In genomic region chr4:104651761-104652160, GRCm38 (mm10) we compare ENCODE assay signal across 24 mouse cellular contexts.
DNase-seq lines count a peak whose midpoint lies in the region; ATAC-seq and TF ChIP-seq lines count a peak whose summit lies in the region.
"Had no signal": no experiment of that assay in that cellular context is flagged by ENCODE, and none has a peak within 500 bp of the region (broad histone marks: within the 10 kb centered on the region; RNA-seq: fewer than 3 reads in every experiment).

No protein-coding gene starts in this region.

- DNase-seq in frontal cortex, postnatal 36 days (ENCODE audit: low spot score in 2 of 2) = no peak
- peak; percentile 34 for DNase-seq in hindbrain, postnatal 0 days (ENCODE audit: low spot score)
- DNase-seq in hindbrain, embryonic 11.5 days (ENCODE audit: low spot score) = no peak
- DNase-seq in midbrain, embryonic 11.5 days (ENCODE audit: low spot score, missing footprints) = no peak
- DNase-seq in brain, adult 2 months (ENCODE audit: low read depth, low spot score) = peak; percentile 55
- DNase-seq in yolk sac, embryonic 10.5 days (ENCODE audit: low spot score) = no peak
- DNase-seq: adrenal gland, adult 2 months; adrenal gland, postnatal 14 days; B cell, adult 2 months; cerebellum, adult 9-10 months; gastrocnemius, adult 2 months; gastrocnemius, postnatal 14 days; heart, adult 18-20 months; heart, postnatal 14 days; heart, postnatal 4 days had no signal

- TF ChIP-seq CTCF in hindbrain, postnatal 0 days (IDR thresholded peaks at IDR 0.05; ENCODE audit: low read depth) = no peak

- no peaks in the 10 kb centered on the region for H3K36me3 ChIP-seq in hindbrain, postnatal 0 days (ENCODE audit: insufficient read depth, low read length)
- H3K36me3 ChIP-seq in hindbrain, embryonic 11.5 days (ENCODE audit: control insufficient read depth, insufficient read depth, low read length) = no peaks in the 10 kb centered on the region
- no peaks in the 10 kb centered on the region for H3K36me3 ChIP-seq in midbrain, embryonic 16.5 days (ENCODE audit: control insufficient read depth, insufficient read depth, low read length)
- no peaks in the 10 kb centered on the region for H3K36me3 ChIP-seq in midbrain, embryonic 11.5 days (ENCODE audit: control insufficient read depth, insufficient read depth, low read length)
- H3K36me3 ChIP-seq: forebrain, embryonic 10.5 days; G1E; heart, embryonic 13.5 days; hindbrain, embryonic 13.5 days had no signal

- H3K4me2 ChIP-seq in hindbrain, postnatal 0 days (ENCODE audit: low read depth, low read length) = no peak overlapping the region
- no peak overlapping the region for H3K4me2 ChIP-seq in hindbrain, embryonic 11.5 days (replicated peaks; ENCODE audit: low read depth, low read length)
- no peak overlapping the region for H3K4me2 ChIP-seq in midbrain, embryonic 16.5 days (ENCODE audit: low read length)
- no peak overlapping the region for H3K4me2 ChIP-seq in midbrain, embryonic 11.5 days
- H3K4me2 ChIP-seq: forebrain, embryonic 13.5 days; heart, embryonic 13.5 days; hindbrain, embryonic 13.5 days had no signal

- 45% methylated on average over 6 of the region's 6 CpGs for WGBS in hindbrain, postnatal 0 days
- WGBS in hindbrain, embryonic 11.5 days = 77% methylated on average over 6 of the region's 6 CpGs
- 50% methylated on average over 6 of the region's 6 CpGs for WGBS in midbrain, embryonic 16.5 days
- WGBS in midbrain, embryonic 11.5 days = 74% methylated on average over 6 of the region's 6 CpGs

- H3K9ac ChIP-seq in hindbrain, postnatal 0 days (replicated peaks; ENCODE audit: low read length) = no peak overlapping the region
- no peak overlapping the region for H3K9ac ChIP-seq in hindbrain, embryonic 11.5 days (ENCODE audit: low read depth, low read length)
- H3K9ac ChIP-seq in midbrain, embryonic 16.5 days (ENCODE audit: low read depth, low read length) = no peak overlapping the region
- no peak overlapping the region for H3K9ac ChIP-seq in midbrain, embryonic 11.5 days (ENCODE audit: low read length)
- H3K9ac ChIP-seq: forebrain, embryonic 13.5 days; heart, embryonic 13.5 days; hindbrain, embryonic 13.5 days had no signal

- H3K27me3 ChIP-seq in hindbrain, postnatal 0 days (ENCODE audit: insufficient read depth, low read length) = no peaks in the 10 kb centered on the region
- no peaks in the 10 kb centered on the region for H3K27me3 ChIP-seq in hindbrain, embryonic 11.5 days (ENCODE audit: control insufficient read depth, insufficient read depth, low read length)
- H3K27me3 ChIP-seq in midbrain, embryonic 16.5 days (ENCODE audit: control insufficient read depth, insufficient read depth, low read depth, low read length) = no peaks in the 10 kb centered on the region
- H3K27me3 ChIP-seq in midbrain, embryonic 11.5 days (ENCODE audit: control insufficient read depth, insufficient read depth, low read length) = no peaks in the 10 kb centered on the region
- H3K27me3 ChIP-seq: CH12.LX; forebrain, embryonic 13.5 days; heart, embryonic 13.5 days; hindbrain, embryonic 13.5 days had no signal

- ATAC-seq in frontal cortex, adult (ENCODE audit: low TSS enrichment) = 0 out of 2 replicates have a peak, but pooled peaks have one; percentile 14
- ATAC-seq in hindbrain, postnatal 0 days = 0 out of 2 replicates have a peak, but pooled peaks have one; percentile 49
- no peak for ATAC-seq in hindbrain, embryonic 11.5 days (ENCODE audit: low FRiP score)
- 0 out of 2 replicates have a peak, but pooled peaks have one; percentile 28 for ATAC-seq in midbrain, embryonic 16.5 days
- no peak for ATAC-seq in midbrain, embryonic 11.5 days (ENCODE audit: low FRiP score)
- ATAC-seq: forebrain, embryonic 13.5 days; intestine, postnatal 0 days had no signal

- no peaks in the 10 kb centered on the region; the same call in 1 of the 2 replicates for H3K4me1 ChIP-seq in hindbrain, postnatal 0 days (ENCODE audit: insufficient read depth, low read length)
- no peaks in the 10 kb centered on the region for H3K4me1 ChIP-seq in hindbrain, embryonic 11.5 days (replicated peaks; ENCODE audit: control insufficient read depth, insufficient read depth, low read length)
- H3K4me1 ChIP-seq in midbrain, embryonic 16.5 days (ENCODE audit: control insufficient read depth, insufficient read depth, low read length) = 0 out of 2 replicates have a peak, but pooled peaks cover 5% of the 10 kb centered on the region
- H3K4me1 ChIP-seq in midbrain, embryonic 11.5 days (ENCODE audit: control insufficient read depth, insufficient read depth, low read length) = no peaks in the 10 kb centered on the region

- no peaks in the 10 kb centered on the region for H3K9me3 ChIP-seq in hindbrain, postnatal 0 days (ENCODE audit: low read length)
- no peaks in the 10 kb centered on the region for H3K9me3 ChIP-seq in hindbrain, embryonic 11.5 days (ENCODE audit: control insufficient read depth, low read length)
- H3K9me3 ChIP-seq in midbrain, embryonic 16.5 days (replicated peaks; ENCODE audit: control insufficient read depth, low read length, poor library complexity, severe bottlenecking) = no peaks in the 10 kb centered on the region
- H3K9me3 ChIP-seq in midbrain, embryonic 11.5 days (ENCODE audit: control insufficient read depth, low read length) = no peaks in the 10 kb centered on the region
- H3K9me3 ChIP-seq: forebrain, embryonic 10.5 days; forebrain, embryonic 13.5 days; heart, embryonic 13.5 days; hindbrain, embryonic 13.5 days had no signal

- peak overlapping the region; percentile 36; the same call in 1 of the 2 replicates for H3K27ac ChIP-seq in hindbrain, postnatal 0 days
- no peak overlapping the region for H3K27ac ChIP-seq in hindbrain, embryonic 11.5 days (ENCODE audit: low read depth, low read length)
- peak overlapping the region; percentile 38; the same call in 1 of the 2 replicates for H3K27ac ChIP-seq in midbrain, embryonic 16.5 days (ENCODE audit: low read length)
- H3K27ac ChIP-seq in midbrain, embryonic 11.5 days (ENCODE audit: low read depth, low read length) = no peak overlapping the region
- H3K27ac ChIP-seq: forebrain, embryonic 10.5 days; forebrain, embryonic 13.5 days; gastrocnemius, adult 2 months; heart, embryonic 13.5 days; hindbrain, embryonic 13.5 days had no signal

- no peak overlapping the region for H3K4me3 ChIP-seq in hindbrain, postnatal 0 days (ENCODE audit: low read length)
- no peak overlapping the region for H3K4me3 ChIP-seq in hindbrain, embryonic 11.5 days (ENCODE audit: low read depth, low read length)
- no peak overlapping the region for H3K4me3 ChIP-seq in midbrain, embryonic 16.5 days (ENCODE audit: low read depth, low read length)
- H3K4me3 ChIP-seq in midbrain, embryonic 11.5 days (ENCODE audit: low read depth, low read length) = no peak overlapping the region
- H3K4me3 ChIP-seq: forebrain, embryonic 10.5 days; forebrain, embryonic 13.5 days; gastrocnemius, adult 2 months; heart, embryonic 13.5 days; hindbrain, embryonic 13.5 days had no signal

Comparison
In these comparisons a context has a peak if more than half of its experiments do, and no peak if none do; other contexts are left out.
1. ATAC-seq: peak in frontal cortex, adult (single experiment), hindbrain, postnatal 0 days (single experiment) and midbrain, embryonic 16.5 days (single experiment); none in hindbrain, embryonic 11.5 days (single experiment) and midbrain, embryonic 11.5 days (single experiment).
2. DNase-seq: peak in hindbrain, postnatal 0 days (single experiment) and brain, adult 2 months (single experiment); none in frontal cortex, postnatal 36 days (0 of 2), hindbrain, embryonic 11.5 days (single experiment), midbrain, embryonic 11.5 days (single experiment) and yolk sac, embryonic 10.5 days (single experiment).
3. H3K27ac ChIP-seq: peak in hindbrain, postnatal 0 days (single experiment) and midbrain, embryonic 16.5 days (single experiment); none in hindbrain, embryonic 11.5 days (single experiment) and midbrain, embryonic 11.5 days (single experiment).